15 mouse cellular contexts compared by ENCODE assay signal in the genomic region with DNA sequence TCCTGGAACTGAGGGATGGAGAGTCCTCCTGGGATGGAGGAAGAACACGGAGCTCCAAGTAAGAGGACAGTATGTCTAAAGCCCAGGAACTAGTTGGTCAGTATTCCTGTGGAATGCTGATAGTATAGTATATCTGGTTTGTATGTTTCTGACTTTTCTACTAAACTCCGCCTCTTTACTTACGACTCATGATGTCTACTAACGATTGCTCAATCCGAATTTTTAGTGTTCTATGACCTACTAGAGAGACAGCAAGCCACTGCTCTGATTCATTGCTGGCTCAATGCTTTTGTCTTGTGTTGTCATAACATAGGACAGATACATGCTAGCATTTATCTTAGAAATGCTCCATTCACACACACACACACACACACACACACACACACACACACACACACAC. TPM values are rescaled to one million over a fixed set of nuclear protein-coding genes. Genes with fewer than 3 reads are reported as not detected.
DNase-seq lines count a peak whose midpoint lies in the region; ATAC-seq and TF ChIP-seq lines count a peak whose summit lies in the region.
"Had no signal": no experiment of that assay in that cellular context is flagged by ENCODE, and none has a peak within 500 bp of the region (broad histone marks: within the 10 kb centered on the region; RNA-seq: fewer than 3 reads in every experiment).

No protein-coding gene starts in this region.

- no peak for DNase-seq in heart, postnatal 10 days
- no peak for DNase-seq in limb, embryonic 14.5 days (ENCODE audit: low spot score)
- DNase-seq in limb, embryonic 10.5 days (ENCODE audit: low spot score) = no peak
- peak; percentile 78 for DNase-seq in NIH3T3 (ENCODE audit: low read depth)
- DNase-seq in yolk sac, embryonic 10.5 days (ENCODE audit: low spot score) = no peak
- DNase-seq in midbrain, embryonic 11.5 days (ENCODE audit: low spot score, missing footprints) = no peak
- DNase-seq: forebrain, postnatal 0 days; layer of hippocampus, adult 9-11 months; thymus, postnatal 4 days had no signal

- peaks cover 40% of the 10 kb centered on the region for H3K4me1 ChIP-seq in heart, embryonic 13.5 days
- peaks cover 15% of the 10 kb centered on the region for H3K4me1 ChIP-seq in limb, embryonic 14.5 days (ENCODE audit: control insufficient read depth, insufficient read depth, low read length)
- peaks cover 35% of the 10 kb centered on the region for H3K4me1 ChIP-seq in limb, embryonic 10.5 days
- H3K4me1 ChIP-seq in stomach, embryonic 15.5 days = peaks cover 18% of the 10 kb centered on the region
- peaks cover 4% of the 10 kb centered on the region for H3K4me1 ChIP-seq in midbrain, embryonic 11.5 days (ENCODE audit: control insufficient read depth, insufficient read depth, low read length)

- H3K4me3 ChIP-seq in heart, embryonic 13.5 days = no peak overlapping the region
- no peak overlapping the region for H3K4me3 ChIP-seq in limb, embryonic 14.5 days (replicated peaks; ENCODE audit: low read length)
- no peak overlapping the region for H3K4me3 ChIP-seq in limb, embryonic 10.5 days
- no peak overlapping the region for H3K4me3 ChIP-seq in stomach, embryonic 15.5 days (replicated peaks)
- H3K4me3 ChIP-seq in midbrain, embryonic 11.5 days (ENCODE audit: low read depth, low read length) = no peak overlapping the region
- H3K4me3 ChIP-seq: midbrain, embryonic 12.5 days had no signal

- H3K4me2 ChIP-seq in heart, embryonic 13.5 days = no peak overlapping the region
- no peak overlapping the region for H3K4me2 ChIP-seq in limb, embryonic 14.5 days (replicated peaks; ENCODE audit: low read depth, low read length, severe bottlenecking)
- no peak overlapping the region for H3K4me2 ChIP-seq in stomach, embryonic 15.5 days
- no peak overlapping the region for H3K4me2 ChIP-seq in midbrain, embryonic 11.5 days
- H3K4me2 ChIP-seq: liver, embryonic 11.5 days; midbrain, embryonic 12.5 days had no signal

- no peaks in the 10 kb centered on the region for H3K27me3 ChIP-seq in heart, embryonic 13.5 days (replicated peaks)
- H3K27me3 ChIP-seq in limb, embryonic 14.5 days (ENCODE audit: control insufficient read depth, insufficient read depth, low read length) = no peaks in the 10 kb centered on the region
- H3K27me3 ChIP-seq in limb, embryonic 10.5 days (ENCODE audit: low read depth, poor library complexity, severe bottlenecking) = no peaks in the 10 kb centered on the region
- no peaks in the 10 kb centered on the region for H3K27me3 ChIP-seq in stomach, embryonic 15.5 days (replicated peaks)
- no peaks in the 10 kb centered on the region for H3K27me3 ChIP-seq in midbrain, embryonic 11.5 days (ENCODE audit: control insufficient read depth, insufficient read depth, low read length)
- H3K27me3 ChIP-seq: midbrain, embryonic 12.5 days had no signal

- no peaks in the 10 kb centered on the region for H3K9me3 ChIP-seq in heart, embryonic 13.5 days
- H3K9me3 ChIP-seq in limb, embryonic 14.5 days (ENCODE audit: control insufficient read depth, low read length) = no peaks in the 10 kb centered on the region
- no peaks in the 10 kb centered on the region for H3K9me3 ChIP-seq in limb, embryonic 10.5 days (replicated peaks)
- no peaks in the 10 kb centered on the region for H3K9me3 ChIP-seq in stomach, embryonic 15.5 days
- no peaks in the 10 kb centered on the region for H3K9me3 ChIP-seq in midbrain, embryonic 11.5 days (ENCODE audit: control insufficient read depth, low read length)
- H3K9me3 ChIP-seq: midbrain, embryonic 12.5 days had no signal

- H3K36me3 ChIP-seq in heart, embryonic 13.5 days = no peaks in the 10 kb centered on the region
- no peaks in the 10 kb centered on the region for H3K36me3 ChIP-seq in limb, embryonic 14.5 days (ENCODE audit: control insufficient read depth, insufficient read depth, low read length)
- H3K36me3 ChIP-seq in limb, embryonic 10.5 days = 0 out of 2 replicates have a peak, but pooled peaks cover 4% of the 10 kb centered on the region
- H3K36me3 ChIP-seq in stomach, embryonic 15.5 days = no peaks in the 10 kb centered on the region
- H3K36me3 ChIP-seq in midbrain, embryonic 11.5 days (ENCODE audit: control insufficient read depth, insufficient read depth, low read length) = no peaks in the 10 kb centered on the region
- H3K36me3 ChIP-seq: midbrain, embryonic 12.5 days had no signal

- intact Hi-C loops in heart, postnatal 10 days (cut with DNase I) = no loop called here

- H3K9ac ChIP-seq in heart, embryonic 13.5 days = no peak overlapping the region
- H3K9ac ChIP-seq in limb, embryonic 14.5 days (ENCODE audit: low read depth, low read length, severe bottlenecking) = no peak overlapping the region
- H3K9ac ChIP-seq in stomach, embryonic 15.5 days = no peak overlapping the region
- no peak overlapping the region for H3K9ac ChIP-seq in midbrain, embryonic 11.5 days (ENCODE audit: low read length)
- H3K9ac ChIP-seq: forebrain, postnatal 0 days; midbrain, embryonic 12.5 days had no signal

- peak overlapping the region; percentile 53; the same call in 1 of the 2 replicates for H3K27ac ChIP-seq in heart, embryonic 13.5 days (replicated peaks)
- peak overlapping the region; percentile 43; the same call in 1 of the 2 replicates for H3K27ac ChIP-seq in limb, embryonic 14.5 days (replicated peaks; ENCODE audit: low read depth, low read length)
- no peak overlapping the region; the same call in 1 of the 2 replicates for H3K27ac ChIP-seq in limb, embryonic 10.5 days
- peak overlapping the region; percentile 45; the same call in 1 of the 2 replicates for H3K27ac ChIP-seq in stomach, embryonic 15.5 days
- no peak overlapping the region for H3K27ac ChIP-seq in midbrain, embryonic 11.5 days (ENCODE audit: low read depth, low read length)
- H3K27ac ChIP-seq: midbrain, embryonic 12.5 days had no signal

- WGBS in heart, embryonic 13.5 days = 73% methylated on average over 5 of the region's 5 CpGs
- 73% methylated on average over 5 of the region's 5 CpGs for WGBS in limb, embryonic 14.5 days
- 84% methylated on average over 5 of the region's 5 CpGs for WGBS in limb, embryonic 10.5 days
- WGBS in stomach, embryonic 15.5 days = 68% methylated on average over 5 of the region's 5 CpGs
- WGBS in midbrain, embryonic 11.5 days = 86% methylated on average over 5 of the region's 5 CpGs

- no peak for ATAC-seq in heart, embryonic 13.5 days (ENCODE audit: extremely low read depth, insufficient number of reproducible peaks, low FRiP score, low TSS enrichment)
- no peak for ATAC-seq in limb, embryonic 14.5 days (ENCODE audit: low FRiP score, low read depth)
- ATAC-seq in stomach, embryonic 15.5 days (ENCODE audit: insufficient read depth, low FRiP score, low read depth) = no peak
- no peak for ATAC-seq in midbrain, embryonic 11.5 days (ENCODE audit: low FRiP score)
- ATAC-seq: CD4-positive, CD25-positive, alpha-beta regulatory T cell, adult 4 months; forebrain, postnatal 0 days had no signal

- TF ChIP-seq POLR2A in limb, embryonic 14.5 days (IDR thresholded peaks at IDR 0.05; ENCODE audit: borderline replicate concordance, extremely low read depth, insufficient read depth, insufficient read length) = no peak

RNA-seq across cellular contexts. Expression of gene Arhgap28, which starts 24.7 kb away (rescaled TPM):
- 13.7 and 17.0 TPM in 2 replicates for polyA plus RNA-seq in heart, embryonic 13.5 days (2015; fragmentation: Nextera tagmentation; extraction: Ambion mirVana)
- 10 to 100 TPM in 1 of 2 experiments, 1 to 10 TPM in 1; 6.3 to 10.7 TPM for total RNA-seq in heart, postnatal 10 days (2021)
- polyA plus RNA-seq in limb, embryonic 14.5 days (2012; rRNA removed) = 42.8 and 46.5 TPM in 2 replicates
- 55.2 and 65.4 TPM in 2 replicates for polyA plus RNA-seq in limb, embryonic 14.5 days (2014; fragmentation: Nextera tagmentation; extraction: Ambion mirVana)
- polyA plus RNA-seq in limb, embryonic 10.5 days (2016; fragmentation: Nextera tagmentation; extraction: Ambion mirVana) = 52.8 and 58.2 TPM in 2 replicates
- polyA plus RNA-seq in stomach, embryonic 15.5 days (2015; fragmentation: Nextera tagmentation; extraction: Ambion mirVana) = 23.9 and 25.3 TPM in 2 replicates
- polyA plus RNA-seq in midbrain, embryonic 11.5 days (2014; fragmentation: Nextera tagmentation; extraction: Ambion mirVana) = 21.7 and 28.9 TPM in 2 replicates
- total RNA-seq: MEL had no signal
- polyA plus RNA-seq: CD4-positive, CD25-positive, alpha-beta regulatory T cell, adult 4 months had no signal

Comparison
In these comparisons a context has a peak if more than half of its experiments do, and no peak if none do; other contexts are left out.
1. H3K27ac ChIP-seq: peak in heart, embryonic 13.5 days (single experiment), limb, embryonic 14.5 days (single experiment) and stomach, embryonic 15.5 days (single experiment); none in limb, embryonic 10.5 days (single experiment) and midbrain, embryonic 11.5 days (single experiment).